Mouse (Mus musculus) erythroblast, embryonic 14.5 days (primary cell): Measurements from ENCODE around the gene Zfp512b. TPM values are rescaled to one million over a fixed set of nuclear protein-coding genes. Genes with fewer than 3 reads are reported as not detected.

Experiments used
- H3K27me3 ChIP-seq: 2 replicates; pipeline ENCODE4 v1.6.1; 2012; ENCODE audit warnings: inconsistent platforms; ENCODE audit not compliant: control insufficient read depth
- H3K36me3 ChIP-seq: 2 replicates; pipeline ENCODE4 v1.6.1; 2012; ENCODE audit warnings: mild to moderate bottlenecking, inconsistent platforms; ENCODE audit not compliant: control insufficient read depth
- H3K4me1 ChIP-seq: 2 replicates; pipeline ENCODE4 v1.6.1; 2012; ENCODE audit warnings: inconsistent platforms; ENCODE audit not compliant: control insufficient read depth
- H3K4me3 ChIP-seq: replicated peaks from 2 replicates; pipeline ENCODE3; 2012; ENCODE audit warnings: moderate library complexity, mild to moderate bottlenecking, inconsistent platforms
- H3K9me3 ChIP-seq: 2 replicates; pipeline ENCODE4 v1.6.1; 2012; ENCODE audit warnings: low read length, inconsistent platforms, mixed read lengths; ENCODE audit not compliant: control insufficient read depth
- GATA1 ChIP-seq: IDR thresholded peaks from 2 replicates; pipeline ENCODE4 v1.6.1; 2012; ENCODE audit warnings: low read length, inconsistent platforms, mixed read lengths
- TAL1 ChIP-seq: IDR thresholded peaks from 3 replicates; pipeline ENCODE4 v1.6.1; 2012; ENCODE audit warnings: low read length, inconsistent platforms, mixed read lengths
- polyA plus RNA-seq: library from polyadenylated mRNA; stranded (reverse); fragments of >175 nt; gene quantifications from 2 replicates; pipeline ENCODE4 v1.2.3, GENCODE M21; 2012

Gene Zfp512b
- polyA plus RNA-seq, 1 experiment = 0.22 TPM

DNA sequence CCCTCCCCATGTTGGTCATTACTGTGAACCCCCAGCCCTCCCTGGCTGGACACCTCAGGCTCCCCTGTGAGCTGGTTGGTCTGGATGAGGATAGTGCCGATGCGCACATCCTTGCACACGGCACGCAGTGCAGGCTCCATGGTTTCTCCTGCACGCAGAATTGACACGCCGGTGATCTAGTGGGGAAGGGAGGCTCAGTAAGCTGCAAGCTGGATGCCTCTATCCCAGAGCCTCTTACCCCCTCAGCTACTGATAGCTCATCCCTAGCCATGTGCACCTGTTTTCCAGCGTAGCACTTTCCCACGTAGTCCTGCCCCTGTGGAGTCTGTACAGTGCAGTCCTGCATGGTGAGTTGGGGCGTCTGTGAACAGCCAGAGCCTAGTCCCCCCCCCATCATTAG is 22.7 kb downstream of the Zfp512b start:
- H3K36me3 ChIP-seq = peaks cover 51% of the 10 kb centered on the region

DNA sequence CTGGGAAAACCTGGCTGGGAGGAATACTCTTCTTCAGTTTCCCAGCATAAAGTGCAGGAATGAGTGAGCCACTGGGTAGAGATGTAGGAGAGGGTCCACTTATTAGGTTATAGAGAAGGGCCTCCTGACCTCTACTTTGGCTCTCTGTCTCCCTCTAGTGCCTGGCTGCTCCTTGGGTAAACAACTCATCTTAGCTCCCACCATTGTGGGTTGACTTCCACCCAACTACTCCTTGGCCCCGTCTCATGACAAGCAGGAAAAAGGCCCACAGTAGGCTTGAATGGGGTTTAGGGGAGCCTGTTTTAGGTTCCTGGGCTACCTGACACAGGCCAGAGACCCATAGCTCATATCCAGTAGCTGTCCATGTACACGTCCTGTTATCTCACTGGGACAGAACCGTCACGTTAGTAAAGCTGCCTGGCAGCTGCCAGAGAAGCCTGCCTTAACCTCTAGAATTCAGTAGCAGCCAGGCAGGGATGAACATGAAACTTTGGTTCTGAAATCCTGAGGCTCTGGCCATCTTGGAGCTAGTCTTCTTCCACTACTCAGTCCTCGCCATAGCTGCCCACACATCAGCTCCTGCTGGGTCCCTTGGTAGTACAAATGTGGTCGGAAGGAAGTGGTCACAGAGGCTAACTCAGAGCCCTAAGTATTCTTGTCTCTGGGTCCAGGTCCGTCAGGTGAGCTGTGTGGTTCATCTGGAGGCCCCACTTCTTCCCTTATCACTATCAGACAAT is 24.2 kb downstream of the Zfp512b start:
- TF ChIP-seq TAL1 = no peak
- TF ChIP-seq GATA1 = no peak
- Histone ChIP-seq H3K36me3 (peaks cover 37% of the 10 kb centered on the region), H3K4me3 (peak overlapping the region; percentile 16), H3K4me1 (peaks cover 53% of the 10 kb centered on the region), H3K27me3 (no peaks in the 10 kb centered on the region), H3K9me3 (no peaks in the 10 kb centered on the region)

More for the DNA sequence above, 22.7 kb downstream of the Zfp512b start:
- peaks cover 67% of the 10 kb centered on the region for H3K4me1 ChIP-seq
- H3K4me3 ChIP-seq = no peak overlapping the region
- H3K27me3 ChIP-seq = no peaks in the 10 kb centered on the region
- TF ChIP-seq TAL1 (no peak), GATA1 (no peak)
- no peaks in the 10 kb centered on the region for H3K9me3 ChIP-seq

DNA sequence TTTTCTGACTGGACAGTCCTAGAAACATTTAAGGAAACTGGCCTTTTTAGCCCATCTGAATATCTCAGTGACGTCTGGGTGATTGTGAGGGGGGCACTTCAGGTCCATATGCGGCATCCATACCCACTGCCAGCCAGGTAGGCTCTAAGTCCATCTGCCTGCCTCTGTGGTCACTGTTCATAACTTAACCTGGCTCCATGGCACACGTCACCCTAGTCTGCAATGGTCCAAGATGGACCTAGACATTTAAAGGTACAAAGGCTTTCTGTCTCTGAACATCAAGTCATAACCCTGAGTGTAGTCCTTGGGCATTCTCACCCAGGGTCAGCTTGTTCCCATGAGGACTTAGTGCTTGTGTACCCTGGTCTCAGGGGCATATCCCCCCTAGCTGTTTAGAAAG is 25.3 kb downstream of the Zfp512b start:
- H3K36me3 ChIP-seq = peaks cover 26% of the 10 kb centered on the region
- H3K9me3 ChIP-seq = no peaks in the 10 kb centered on the region
- H3K4me3 ChIP-seq = no peak overlapping the region
- TF ChIP-seq GATA1 = no peak
- TF ChIP-seq TAL1 = no peak
- H3K27me3 ChIP-seq = no peaks in the 10 kb centered on the region
- H3K4me1 ChIP-seq = peaks cover 44% of the 10 kb centered on the region

DNA sequence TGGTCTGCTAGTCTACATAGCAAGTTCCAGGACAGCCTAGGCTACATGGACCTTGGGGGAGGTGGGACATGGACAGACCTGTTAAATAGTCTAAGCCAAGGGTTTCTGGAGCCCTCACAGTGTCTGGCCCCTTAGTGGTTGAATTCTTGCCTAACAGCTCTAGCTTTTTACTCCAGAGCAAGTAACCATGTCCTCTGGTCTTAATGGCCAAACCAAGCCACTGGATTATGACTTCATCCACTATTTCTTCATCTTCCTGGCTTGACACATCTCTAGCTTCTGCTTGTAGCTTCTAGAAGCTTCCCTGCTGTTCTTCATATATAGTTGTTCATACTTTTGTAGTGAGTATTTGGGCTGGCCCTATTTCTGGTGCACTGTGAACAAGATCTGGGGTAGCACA is 38.8 kb downstream of the Zfp512b start:
- peaks cover 57% of the 10 kb centered on the region for H3K36me3 ChIP-seq
- no peak for TF ChIP-seq TAL1
- TF ChIP-seq GATA1 = no peak

DNA sequence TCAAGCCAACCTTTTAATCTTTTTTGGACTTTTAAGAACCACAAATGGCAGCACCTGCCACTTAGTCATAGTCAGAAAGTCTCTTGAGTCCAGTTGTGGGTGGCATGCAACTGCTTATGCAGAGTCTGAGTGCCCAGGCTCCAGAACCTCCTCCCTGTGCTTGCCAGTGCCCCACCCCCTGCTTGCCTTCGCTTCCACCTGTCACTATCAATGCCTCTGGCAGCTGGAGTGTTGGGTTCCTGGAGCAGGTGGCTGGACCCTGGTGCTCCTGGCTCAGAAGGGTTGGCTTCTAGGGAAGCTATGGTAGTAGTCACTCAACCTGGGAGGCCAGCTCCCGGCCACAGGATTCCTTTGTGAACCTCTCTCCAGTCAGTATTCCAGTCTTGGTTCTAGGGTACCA is 42.4 kb downstream of the Zfp512b start:
- Histone ChIP-seq H3K9me3 (no peaks in the 10 kb centered on the region), H3K36me3 (peaks cover 87% of the 10 kb centered on the region), H3K27me3 (no peaks in the 10 kb centered on the region), H3K4me3 (no peak overlapping the region), H3K4me1 (peaks cover 42% of the 10 kb centered on the region)
- TF ChIP-seq GATA1 = no peak
- no peak for TF ChIP-seq TAL1

More for the DNA sequence above, 38.8 kb downstream of the Zfp512b start:
- H3K4me3 ChIP-seq = no peak overlapping the region
- no peaks in the 10 kb centered on the region for H3K9me3 ChIP-seq
- no peaks in the 10 kb centered on the region for H3K27me3 ChIP-seq
- H3K4me1 ChIP-seq = peaks cover 17% of the 10 kb centered on the region

DNA sequence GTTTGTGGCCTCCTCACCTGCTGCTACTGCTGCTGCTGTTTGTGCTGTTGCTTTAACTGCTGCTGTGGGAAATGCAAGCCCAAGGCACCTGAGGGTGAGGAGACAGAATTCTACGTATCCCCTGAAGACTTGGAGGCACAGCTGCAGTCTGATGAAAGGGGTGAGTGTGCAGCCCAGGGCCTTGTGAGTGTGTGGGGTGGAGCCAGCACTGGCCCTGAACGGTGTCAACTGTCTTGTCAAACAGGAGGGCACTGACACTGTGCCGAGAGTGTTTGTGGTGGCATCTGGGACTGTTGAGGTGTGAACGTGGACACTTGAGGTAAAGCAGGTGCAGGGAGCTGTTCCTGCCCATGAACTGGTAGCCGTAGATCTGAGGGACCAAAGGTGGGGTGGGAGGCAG is 43.9 kb downstream of the Zfp512b start:
- H3K4me3 ChIP-seq = no peak overlapping the region
- H3K9me3 ChIP-seq = no peaks in the 10 kb centered on the region
- no peaks in the 10 kb centered on the region for H3K27me3 ChIP-seq
- H3K36me3 ChIP-seq = peaks cover 85% of the 10 kb centered on the region
- peaks cover 49% of the 10 kb centered on the region for H3K4me1 ChIP-seq
- no peak for TF ChIP-seq GATA1
- TF ChIP-seq TAL1 = no peak

DNA sequence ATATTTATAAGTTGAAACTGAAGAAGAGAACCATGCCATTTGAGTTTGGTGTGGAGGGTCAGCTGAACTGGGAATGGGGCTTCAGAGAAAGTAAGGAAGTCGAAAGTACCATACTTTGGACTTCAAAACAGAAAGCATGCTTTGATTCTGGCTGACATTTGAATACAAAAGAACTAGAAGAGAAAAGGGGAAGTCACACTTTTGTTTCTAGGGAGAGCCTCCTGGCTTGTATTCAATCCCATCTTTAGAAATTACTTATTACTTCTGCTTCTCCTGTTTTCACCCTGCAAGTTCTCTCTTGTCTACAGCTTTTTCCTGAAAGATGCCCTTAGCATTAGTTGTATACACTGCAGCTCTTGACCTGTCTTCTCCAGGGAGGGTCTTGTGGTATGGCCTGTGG is 44.4 kb downstream of the Zfp512b start:
- no peak for TF ChIP-seq GATA1
- TF ChIP-seq TAL1 = no peak
- peaks cover 80% of the 10 kb centered on the region for H3K36me3 ChIP-seq
- no peaks in the 10 kb centered on the region for H3K27me3 ChIP-seq
- H3K9me3 ChIP-seq = no peaks in the 10 kb centered on the region
- peaks cover 49% of the 10 kb centered on the region for H3K4me1 ChIP-seq
- H3K4me3 ChIP-seq = no peak overlapping the region

DNA sequence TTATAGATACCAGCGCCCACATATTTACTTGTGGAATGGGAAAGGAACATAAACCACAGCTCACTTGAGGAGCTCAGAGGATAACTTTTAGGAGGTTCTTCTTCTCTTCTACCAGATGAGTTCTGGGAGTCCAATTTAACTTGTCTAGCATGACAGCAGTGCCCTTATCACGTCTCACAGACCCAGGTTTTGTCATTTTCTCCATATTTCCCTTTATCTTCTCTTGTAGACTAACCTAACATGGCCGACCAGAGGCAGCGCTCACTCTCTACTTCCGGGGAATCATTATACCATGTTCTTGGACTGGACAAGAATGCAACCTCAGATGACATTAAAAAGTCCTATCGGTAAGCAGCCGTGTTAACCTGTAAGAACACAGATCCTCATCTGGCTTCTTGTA is 46.5 kb downstream of the Zfp512b start:
- Histone ChIP-seq H3K9me3 (no peaks in the 10 kb centered on the region), H3K36me3 (peaks cover 73% of the 10 kb centered on the region), H3K4me3 (no peak overlapping the region), H3K27me3 (no peaks in the 10 kb centered on the region), H3K4me1 (peaks cover 49% of the 10 kb centered on the region)
- TF ChIP-seq TAL1 (no peak), GATA1 (no peak)

DNA sequence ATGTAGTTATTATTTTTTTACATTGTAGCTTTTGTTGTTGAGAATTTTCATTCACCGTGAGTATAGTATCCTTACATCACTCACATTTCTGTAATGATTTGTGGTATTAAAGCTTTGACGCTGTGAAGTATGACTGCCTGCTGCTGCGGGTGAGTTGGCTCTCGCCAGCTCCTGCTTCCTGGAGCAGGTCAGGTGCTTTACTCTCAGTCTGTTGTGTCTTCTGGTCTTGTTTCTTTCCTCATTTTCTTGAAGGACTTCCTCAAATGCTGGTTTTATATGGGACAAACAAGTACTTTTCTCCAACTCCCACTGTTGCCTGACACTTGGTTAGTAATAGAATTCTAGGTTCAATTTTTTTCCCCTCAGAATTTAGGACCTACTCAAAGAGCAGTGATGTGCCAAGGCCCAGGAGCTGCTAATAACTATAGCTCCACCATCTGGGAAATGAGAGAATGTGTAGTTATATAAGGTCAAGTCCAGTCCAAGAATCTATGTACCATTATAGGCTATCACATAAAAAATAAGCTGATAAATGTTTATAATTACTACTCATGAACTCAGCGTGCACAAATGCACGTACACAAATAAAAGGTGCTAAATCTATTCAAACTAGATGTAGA is 50.7 kb downstream of the Zfp512b start:
- Histone ChIP-seq H3K9me3 (no peaks in the 10 kb centered on the region), H3K36me3 (peaks cover 50% of the 10 kb centered on the region), H3K27me3 (no peaks in the 10 kb centered on the region), H3K4me1 (peaks cover 30% of the 10 kb centered on the region), H3K4me3 (no peak overlapping the region)
- TF ChIP-seq GATA1 (no peak), TAL1 (no peak)
